Mouse (Mus musculus): ENCODE data around the gene Lrrk2. TPM values are rescaled to one million over a fixed set of nuclear protein-coding genes. Genes with fewer than 3 reads are reported as not detected.
A peak's percentile ranks its signal among the peaks of the same experiment; 100 is the strongest.

The Lrrk2 gene
- polyA plus RNA-seq, 1 experiment from 2014 or later = 3.5 TPM

DNA sequence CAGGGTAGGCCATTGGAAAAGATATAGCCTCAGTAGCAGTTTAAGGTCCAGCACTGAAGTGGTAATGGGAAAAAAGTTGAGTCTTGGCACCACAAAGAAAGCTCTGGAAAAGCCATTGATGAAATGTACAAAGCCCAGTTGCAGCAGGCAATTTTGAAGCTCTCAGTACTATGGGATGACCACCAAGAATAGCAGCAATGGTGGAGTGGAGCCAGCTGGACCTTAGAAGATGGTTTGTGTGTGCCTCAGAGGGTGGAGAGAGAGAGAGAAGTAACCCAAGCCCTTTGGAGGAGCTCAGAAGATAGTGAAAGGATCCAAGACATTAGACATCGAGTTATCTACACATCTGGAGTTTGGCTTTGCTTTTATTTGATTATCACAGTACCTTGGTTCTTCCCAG is 20.1 kb downstream of the Lrrk2 start:
- Histone ChIP-seq H3K4me3 (no peak overlapping the region), H3K27me3 (replicated peaks) (no peaks in the 10 kb centered on the region), H3K36me3 (peaks cover 47% of the 10 kb centered on the region), H3K9ac (no peak overlapping the region), H3K4me1 (no peaks in the 10 kb centered on the region), H3K4me2 (no peak overlapping the region), H3K27ac (replicated peaks) (no peak overlapping the region), H3K9me3 (no peaks in the 10 kb centered on the region)
- ATAC-seq (ENCODE audit: extremely low read depth, insufficient number of reproducible peaks, low FRiP score, low TSS enrichment) = no peak
- WGBS = 71% methylated on average over 1 of the region's 1 CpGs

- H3K9ac ChIP-seq = no peak overlapping the region
These were observed 20.9 kb downstream of the Lrrk2 start for GRCm38 (mm10) chr15:91693856-91694255.

DNA sequence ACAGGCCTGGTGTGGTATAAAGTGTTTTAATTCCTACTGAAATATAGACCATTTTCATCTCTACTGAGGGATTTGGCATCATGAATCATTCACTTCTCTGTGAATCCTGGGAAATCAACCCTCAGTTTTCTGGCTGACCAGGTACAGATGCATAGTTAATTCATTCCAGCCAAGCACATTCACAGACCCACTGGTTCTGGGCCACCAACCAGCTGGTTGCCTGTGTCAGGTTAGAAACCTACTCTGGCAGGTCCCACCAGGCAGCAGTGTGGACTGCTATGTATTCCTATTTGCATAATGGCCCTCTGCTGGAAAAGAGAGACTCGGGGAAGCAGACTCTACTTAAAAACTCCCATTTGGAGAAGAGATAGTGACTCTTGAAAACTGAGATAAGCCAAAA is 27.9 kb downstream of the Lrrk2 start:
- Histone ChIP-seq H3K36me3 (peaks cover 29% of the 10 kb centered on the region), H3K4me1 (peaks cover 11% of the 10 kb centered on the region), H3K4me2 (no peak overlapping the region), H3K9me3 (no peaks in the 10 kb centered on the region), H3K9ac (no peak overlapping the region), H3K27me3 (replicated peaks) (no peaks in the 10 kb centered on the region), H3K27ac (replicated peaks) (no peak overlapping the region), H3K4me3 (no peak overlapping the region)
- WGBS = 14% methylated on average over 1 of the region's 1 CpGs
- ATAC-seq (ENCODE audit: extremely low read depth, insufficient number of reproducible peaks, low FRiP score, low TSS enrichment) = no peak

More at GRCm38 (mm10) chr15:91693856-91694255, 20.9 kb downstream of the Lrrk2 start:
- Histone ChIP-seq H3K4me3 (no peak overlapping the region), H3K36me3 (peaks cover 43% of the 10 kb centered on the region), H3K4me2 (no peak overlapping the region), H3K27me3 (replicated peaks) (no peaks in the 10 kb centered on the region), H3K9me3 (no peaks in the 10 kb centered on the region), H3K4me1 (no peaks in the 10 kb centered on the region), H3K27ac (replicated peaks) (no peak overlapping the region)
- 89% methylated on average over 2 of the region's 2 CpGs for WGBS
- no peak for ATAC-seq (ENCODE audit: extremely low read depth, insufficient number of reproducible peaks, low FRiP score, low TSS enrichment)

GRCm38 (mm10) chr15:91702991-91703715 is 30.2 kb downstream of the Lrrk2 start:
- H3K36me3 ChIP-seq = peaks cover 30% of the 10 kb centered on the region
- peak overlapping the region; percentile 69 for H3K27ac ChIP-seq (replicated peaks)
- H3K4me3 ChIP-seq = no peak overlapping the region

DNA sequence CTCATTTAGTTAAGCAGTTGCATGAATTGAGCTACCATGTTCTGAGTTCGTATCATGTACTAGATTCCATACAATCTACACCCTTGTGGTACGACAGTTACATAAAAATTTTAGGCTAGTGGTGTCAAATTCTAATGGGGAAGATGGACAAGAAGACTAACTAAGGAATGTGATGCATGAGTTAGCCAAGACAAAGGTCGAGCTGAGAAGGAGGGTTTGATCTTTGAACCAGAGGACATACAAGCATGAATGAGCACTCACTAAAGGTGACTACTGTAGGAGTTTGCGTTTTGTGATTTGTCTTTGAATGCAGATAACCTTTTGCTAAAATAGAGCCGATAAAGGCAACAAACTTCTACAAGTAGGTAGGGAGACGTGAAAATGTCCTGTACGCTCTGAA is 31.1 kb downstream of the Lrrk2 start:
- Histone ChIP-seq H3K36me3 (peaks cover 28% of the 10 kb centered on the region), H3K4me3 (no peak overlapping the region), H3K9ac (no peak overlapping the region), H3K4me2 (no peak overlapping the region), H3K27ac (replicated peaks) (no peak overlapping the region), H3K27me3 (replicated peaks) (no peaks in the 10 kb centered on the region), H3K4me1 (peaks cover 11% of the 10 kb centered on the region), H3K9me3 (no peaks in the 10 kb centered on the region)
- 82% methylated on average over 7 of the region's 7 CpGs for WGBS
- ATAC-seq (ENCODE audit: extremely low read depth, insufficient number of reproducible peaks, low FRiP score, low TSS enrichment) = no peak

More at GRCm38 (mm10) chr15:91702991-91703715, 30.2 kb downstream of the Lrrk2 start:
- peaks cover 11% of the 10 kb centered on the region for H3K4me1 ChIP-seq
- H3K4me2 ChIP-seq = peak overlapping the region; percentile 37
- no peak overlapping the region for H3K9ac ChIP-seq
- H3K9me3 ChIP-seq = no peaks in the 10 kb centered on the region
- WGBS = 14% methylated on average over 8 of the region's 8 CpGs
- H3K27me3 ChIP-seq (replicated peaks) = no peaks in the 10 kb centered on the region
- peak; percentile 70; the same call in 1 of the 2 replicates for ATAC-seq (ENCODE audit: extremely low read depth, insufficient number of reproducible peaks, low FRiP score, low TSS enrichment)

- peak overlapping the region; percentile 68 for H3K4me2 ChIP-seq
- ATAC-seq (ENCODE audit: extremely low read depth, insufficient number of reproducible peaks, low FRiP score, low TSS enrichment) = no peak
- WGBS = 33% methylated on average over 29 of the region's 29 CpGs
These were observed 36.5 kb downstream of the Lrrk2 start for GRCm38 (mm10) chr15:91709207-91710130.

GRCm38 (mm10) chr15:91735216-91735922 is 62.4 kb downstream of the Lrrk2 start:
- H3K4me2 ChIP-seq = peak overlapping the region; percentile 33
- H3K4me1 ChIP-seq = no peaks in the 10 kb centered on the region
- H3K9ac ChIP-seq = no peak overlapping the region
- peaks cover 39% of the 10 kb centered on the region for H3K36me3 ChIP-seq
- H3K27me3 ChIP-seq (replicated peaks) = no peaks in the 10 kb centered on the region
- H3K4me3 ChIP-seq = no peak overlapping the region
- ATAC-seq (ENCODE audit: extremely low read depth, insufficient number of reproducible peaks, low FRiP score, low TSS enrichment) = no peak
- WGBS = 46% methylated on average over 14 of the region's 14 CpGs
- peak overlapping the region; percentile 13 for H3K27ac ChIP-seq (replicated peaks)
- H3K9me3 ChIP-seq = no peaks in the 10 kb centered on the region

More at GRCm38 (mm10) chr15:91709207-91710130, 36.5 kb downstream of the Lrrk2 start:
- H3K36me3 ChIP-seq = peaks cover 30% of the 10 kb centered on the region
- H3K4me1 ChIP-seq = peaks cover 3% of the 10 kb centered on the region; the same call in 1 of the 2 replicates
- no peaks in the 10 kb centered on the region for H3K27me3 ChIP-seq (replicated peaks)
- no peaks in the 10 kb centered on the region for H3K9me3 ChIP-seq
- H3K9ac ChIP-seq = no peak overlapping the region
- no peak overlapping the region for H3K27ac ChIP-seq (replicated peaks)
- peak overlapping the region; percentile 40 for H3K4me3 ChIP-seq

- Histone ChIP-seq H3K4me2 (no peak overlapping the region), H3K27me3 (replicated peaks) (no peaks in the 10 kb centered on the region), H3K4me3 (no peak overlapping the region), H3K4me1 (no peaks in the 10 kb centered on the region), H3K36me3 (peaks cover 34% of the 10 kb centered on the region), H3K9ac (no peak overlapping the region), H3K9me3 (no peaks in the 10 kb centered on the region), H3K27ac (replicated peaks) (no peak overlapping the region)
- 40% methylated on average over 15 of the region's 15 CpGs for WGBS
- no peak for ATAC-seq (ENCODE audit: extremely low read depth, insufficient number of reproducible peaks, low FRiP score, low TSS enrichment)
These were observed 64.0 kb downstream of the Lrrk2 start for GRCm38 (mm10) chr15:91736791-91737533.

- H3K27me3 ChIP-seq (replicated peaks) = no peaks in the 10 kb centered on the region
- H3K4me2 ChIP-seq = no peak overlapping the region
- H3K36me3 ChIP-seq = peaks cover 27% of the 10 kb centered on the region
- 79% methylated on average over 9 of the region's 9 CpGs for WGBS
- H3K27ac ChIP-seq (replicated peaks) = no peak overlapping the region
- no peak for ATAC-seq (ENCODE audit: extremely low read depth, insufficient number of reproducible peaks, low FRiP score, low TSS enrichment)
- no peak overlapping the region for H3K9ac ChIP-seq
- no peaks in the 10 kb centered on the region for H3K9me3 ChIP-seq
- H3K4me3 ChIP-seq = no peak overlapping the region
- no peaks in the 10 kb centered on the region for H3K4me1 ChIP-seq
These were observed 65.8 kb downstream of the Lrrk2 start for GRCm38 (mm10) chr15:91738808-91739207.

GRCm38 (mm10) chr15:91745501-91745900 is 72.5 kb downstream of the Lrrk2 start:
- WGBS = 81% methylated on average over 4 of the region's 4 CpGs
- no peaks in the 10 kb centered on the region for H3K4me1 ChIP-seq
- H3K4me2 ChIP-seq = no peak overlapping the region
- H3K36me3 ChIP-seq = peaks cover 37% of the 10 kb centered on the region
- H3K27ac ChIP-seq (replicated peaks) = no peak overlapping the region
- no peak for ATAC-seq (ENCODE audit: extremely low read depth, insufficient number of reproducible peaks, low FRiP score, low TSS enrichment)
- no peak overlapping the region for H3K9ac ChIP-seq
- no peaks in the 10 kb centered on the region for H3K27me3 ChIP-seq (replicated peaks)
- no peaks in the 10 kb centered on the region for H3K9me3 ChIP-seq
- H3K4me3 ChIP-seq = no peak overlapping the region
